Mouse (Mus musculus): ENCODE measurements around the gene Actn4.

DNA sequence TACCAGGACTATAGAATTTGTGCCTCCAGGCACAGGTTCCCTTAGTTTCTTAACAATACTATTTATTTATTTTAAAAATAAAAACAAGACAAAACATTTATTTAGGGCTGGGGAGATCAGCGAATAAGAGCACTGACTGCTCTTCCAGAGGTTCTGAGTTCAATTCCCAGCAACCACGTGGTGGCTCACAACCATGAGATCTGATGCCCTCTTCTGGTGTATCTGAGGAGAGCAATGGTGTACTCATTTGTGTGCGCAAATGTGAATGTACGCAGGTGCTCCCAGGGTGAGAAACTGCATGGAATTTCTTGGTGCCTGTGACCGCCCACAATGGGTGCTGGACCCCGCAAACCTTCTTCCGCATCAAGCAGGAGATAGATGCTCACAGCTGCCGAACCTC is 10.9 kb upstream of the Actn4 start:
- peak; percentile 31; the same call in 1 of the 2 replicates for TF ChIP-seq CTCF (IDR thresholded peaks at IDR 0.05; ENCODE audit: low read depth, low read length)
- TF ChIP-seq POLR2A (IDR thresholded peaks at IDR 0.05; ENCODE audit: extremely low read depth, insufficient read depth, low read length): no peak

All from liver, adult 2 months (tissue).